Mouse (Mus musculus): ENCODE data around the gene Olfr750. TPM values are rescaled to one million over a fixed set of nuclear protein-coding genes. Genes with fewer than 3 reads are reported as not detected.

Olfr750 gene
- polyA plus RNA-seq, 1 experiment from 2014 or later: not detected

DNA sequence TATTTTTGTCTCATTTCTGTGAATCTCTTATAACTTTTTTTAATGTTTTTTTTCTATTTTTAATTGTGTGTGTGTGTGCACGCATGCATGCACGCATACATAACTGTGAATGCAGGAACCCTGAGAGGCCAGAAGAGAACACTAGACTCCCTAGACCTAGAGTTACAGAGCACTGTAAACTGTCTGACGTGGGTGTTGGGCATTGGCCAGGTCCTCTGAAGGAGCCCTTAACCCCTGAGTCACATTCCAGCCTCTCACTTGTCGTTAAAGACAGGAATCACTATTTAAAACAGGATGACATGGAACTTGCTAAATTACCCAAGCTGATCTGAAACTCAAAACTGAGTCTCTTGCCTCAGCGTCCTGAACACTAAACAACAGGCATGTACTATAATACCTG is 22.3 kb downstream of the Olfr750 start:
- H3K36me3 ChIP-seq: no peaks in the 10 kb centered on the region

GRCm38 (mm10) chr14:51050063-51050462 is 24.2 kb downstream of the Olfr750 start, which contains the start of gene Rnase11:
Gene Rnase11 (minus strand): TSS chr14:51050163.
- no peaks in the 10 kb centered on the region for H3K36me3 ChIP-seq
- no peak within 1 kb of the TSS for H3K4me3 ChIP-seq
- H3K27ac ChIP-seq: no peak within 1 kb of the TSS
- H3K4me2 ChIP-seq: no peak within 1 kb of the TSS
- 73% methylated on average over 2 of the region's 2 CpGs for WGBS
- H3K27me3 ChIP-seq: no peaks in the 10 kb centered on the region
- H3K9ac ChIP-seq: no peak within 1 kb of the TSS
- H3K9me3 ChIP-seq: no peaks in the 10 kb centered on the region
- ATAC-seq (ENCODE audit: insufficient number of reproducible peaks, low FRiP score, low TSS enrichment, low read depth): no peak
- peaks cover 3% of the 10 kb centered on the region; the same call in 1 of the 2 replicates for H3K4me1 ChIP-seq

More for the DNA sequence above, 22.3 kb downstream of the Olfr750 start:
- Histone ChIP-seq H3K9ac (no peak overlapping the region), H3K4me1 (peaks cover 3% of the 10 kb centered on the region; the same call in 1 of the 2 replicates), H3K27me3 (no peaks in the 10 kb centered on the region), H3K4me2 (no peak overlapping the region), H3K4me3 (no peak overlapping the region), H3K27ac (no peak overlapping the region), H3K9me3 (no peaks in the 10 kb centered on the region)
- ATAC-seq (ENCODE audit: insufficient number of reproducible peaks, low FRiP score, low TSS enrichment, low read depth): no peak
- 51% methylated on average over 5 of the region's 5 CpGs for WGBS

DNA sequence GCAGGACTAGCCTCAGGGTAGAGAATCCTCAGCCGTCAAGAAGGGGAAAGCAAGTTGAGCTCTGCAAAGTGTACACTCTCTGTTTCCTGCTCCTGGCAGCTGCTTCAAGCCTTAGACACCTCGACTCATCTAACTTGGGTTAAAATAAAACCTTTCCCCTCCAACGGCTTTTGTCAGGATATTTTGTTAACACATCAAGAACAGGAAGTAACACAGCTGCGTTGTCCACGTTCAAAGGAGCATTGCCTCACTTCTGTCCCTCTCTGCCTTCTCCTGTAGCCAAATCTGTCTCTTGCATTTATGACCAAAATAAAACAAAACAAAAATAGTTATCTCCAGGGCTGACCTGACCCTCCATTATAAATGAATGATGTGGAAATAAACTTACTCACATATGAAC is 26.4 kb downstream of the Olfr750 start:
- Histone ChIP-seq H3K9me3 (no peaks in the 10 kb centered on the region), H3K4me3 (no peak overlapping the region), H3K27me3 (no peaks in the 10 kb centered on the region), H3K4me1 (no peaks in the 10 kb centered on the region), H3K36me3 (no peaks in the 10 kb centered on the region), H3K27ac (no peak overlapping the region), H3K4me2 (no peak overlapping the region), H3K9ac (no peak overlapping the region)
- no peak for ATAC-seq (ENCODE audit: insufficient number of reproducible peaks, low FRiP score, low TSS enrichment, low read depth)
- WGBS: 48% methylated on average over 5 of the region's 5 CpGs

GRCm38 (mm10) chr14:51041769-51042168 is 32.5 kb downstream of the Olfr750 start, which contains the start of gene Rnase9:
Gene Rnase9 (minus strand): TSS chr14:51041869.
- no peaks in the 10 kb centered on the region for H3K36me3 ChIP-seq
- H3K4me3 ChIP-seq: no peak within 1 kb of the TSS
- no peak for ATAC-seq (ENCODE audit: insufficient number of reproducible peaks, low FRiP score, low TSS enrichment, low read depth)
- H3K27me3 ChIP-seq: no peaks in the 10 kb centered on the region
- no peak within 1 kb of the TSS for H3K4me2 ChIP-seq
- H3K4me1 ChIP-seq: no peaks in the 10 kb centered on the region
- no peak within 1 kb of the TSS for H3K27ac ChIP-seq
- no peaks in the 10 kb centered on the region for H3K9me3 ChIP-seq
- no peak within 1 kb of the TSS for H3K9ac ChIP-seq
- WGBS: 71% methylated on average over 6 of the region's 6 CpGs

GRCm38 (mm10) chr14:51036214-51036613 is 38.0 kb downstream of the Olfr750 start:
- Histone ChIP-seq H3K27ac (no peak overlapping the region), H3K36me3 (no peaks in the 10 kb centered on the region), H3K9ac (no peak overlapping the region), H3K27me3 (no peaks in the 10 kb centered on the region), H3K4me1 (no peaks in the 10 kb centered on the region), H3K4me3 (no peak overlapping the region), H3K9me3 (no peaks in the 10 kb centered on the region), H3K4me2 (no peak overlapping the region)
- no peak for ATAC-seq (ENCODE audit: insufficient number of reproducible peaks, low FRiP score, low TSS enrichment, low read depth)
- 86% methylated on average over 4 of the region's 4 CpGs for WGBS

DNA sequence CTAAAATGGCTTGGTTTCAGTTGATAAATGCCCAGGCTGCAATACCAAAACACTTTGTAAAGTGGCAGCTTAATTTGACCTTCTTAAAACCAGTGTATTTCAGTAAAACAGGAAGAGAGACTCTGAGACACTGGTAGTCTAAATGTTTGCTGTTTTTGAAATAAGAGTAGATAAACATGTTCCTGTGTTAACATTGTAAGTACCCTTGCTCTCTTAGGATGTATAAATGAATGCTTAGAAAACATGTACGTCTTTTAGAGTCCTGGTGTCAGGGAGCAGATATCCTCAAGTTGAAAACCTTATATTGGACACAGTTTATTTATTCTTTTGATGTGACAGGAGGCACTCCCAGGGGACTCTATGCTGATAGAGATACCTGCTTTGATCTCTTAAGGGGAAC is 39.0 kb downstream of the Olfr750 start:
- no peaks in the 10 kb centered on the region for H3K9me3 ChIP-seq
- no peaks in the 10 kb centered on the region for H3K4me1 ChIP-seq
- no peak overlapping the region for H3K4me2 ChIP-seq
- H3K27ac ChIP-seq: no peak overlapping the region
- no peak overlapping the region for H3K4me3 ChIP-seq
- WGBS: 29% methylated on average over 1 of the region's 1 CpGs
- no peaks in the 10 kb centered on the region for H3K27me3 ChIP-seq
- no peaks in the 10 kb centered on the region for H3K36me3 ChIP-seq
- ATAC-seq (ENCODE audit: insufficient number of reproducible peaks, low FRiP score, low TSS enrichment, low read depth): no peak
- H3K9ac ChIP-seq: no peak overlapping the region

DNA sequence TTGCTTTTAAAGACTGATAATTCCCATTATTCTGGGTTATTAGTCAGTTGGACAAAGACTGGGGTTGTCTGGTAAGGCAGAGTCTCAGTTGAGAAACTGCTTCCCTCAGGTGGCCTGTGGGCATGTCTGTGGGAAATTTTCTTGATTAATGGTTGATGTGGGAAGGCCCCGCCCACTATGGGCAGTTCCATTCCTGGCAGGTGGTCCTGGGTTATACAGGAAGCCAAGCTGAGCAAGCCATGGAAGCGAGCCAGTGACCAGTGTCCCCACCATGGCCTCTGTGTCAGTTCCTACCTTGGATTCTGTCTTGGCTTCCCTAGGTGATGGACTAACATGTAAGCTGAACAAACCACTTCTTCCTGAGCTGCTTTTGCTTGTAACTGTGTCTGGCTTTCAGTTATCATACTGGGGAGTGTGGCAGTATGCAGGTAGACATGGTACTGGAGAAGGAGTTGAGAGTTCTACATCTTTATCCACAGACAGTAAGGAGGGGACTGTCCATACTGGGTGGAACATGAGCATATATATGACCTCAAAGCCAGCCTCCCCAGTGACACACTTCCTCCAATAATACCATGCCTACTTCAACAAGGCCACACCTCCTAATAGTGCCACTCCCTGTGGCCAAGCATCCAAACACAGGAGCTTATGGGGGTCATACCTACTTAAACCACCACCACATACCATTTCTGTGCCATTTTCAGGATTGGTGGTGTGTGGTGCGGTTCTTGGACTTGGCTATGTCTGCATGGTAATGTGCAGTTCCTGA is 46.7 kb downstream of the Olfr750 start:
- Histone ChIP-seq H3K27me3 (no peaks in the 10 kb centered on the region), H3K4me3 (no peak overlapping the region), H3K9ac (no peak overlapping the region), H3K4me1 (no peaks in the 10 kb centered on the region), H3K27ac (no peak overlapping the region), H3K36me3 (no peaks in the 10 kb centered on the region), H3K4me2 (no peak overlapping the region), H3K9me3 (no peaks in the 10 kb centered on the region)
- 48% methylated on average over 3 of the region's 3 CpGs for WGBS
- ATAC-seq (ENCODE audit: insufficient number of reproducible peaks, low FRiP score, low TSS enrichment, low read depth): no peak

DNA sequence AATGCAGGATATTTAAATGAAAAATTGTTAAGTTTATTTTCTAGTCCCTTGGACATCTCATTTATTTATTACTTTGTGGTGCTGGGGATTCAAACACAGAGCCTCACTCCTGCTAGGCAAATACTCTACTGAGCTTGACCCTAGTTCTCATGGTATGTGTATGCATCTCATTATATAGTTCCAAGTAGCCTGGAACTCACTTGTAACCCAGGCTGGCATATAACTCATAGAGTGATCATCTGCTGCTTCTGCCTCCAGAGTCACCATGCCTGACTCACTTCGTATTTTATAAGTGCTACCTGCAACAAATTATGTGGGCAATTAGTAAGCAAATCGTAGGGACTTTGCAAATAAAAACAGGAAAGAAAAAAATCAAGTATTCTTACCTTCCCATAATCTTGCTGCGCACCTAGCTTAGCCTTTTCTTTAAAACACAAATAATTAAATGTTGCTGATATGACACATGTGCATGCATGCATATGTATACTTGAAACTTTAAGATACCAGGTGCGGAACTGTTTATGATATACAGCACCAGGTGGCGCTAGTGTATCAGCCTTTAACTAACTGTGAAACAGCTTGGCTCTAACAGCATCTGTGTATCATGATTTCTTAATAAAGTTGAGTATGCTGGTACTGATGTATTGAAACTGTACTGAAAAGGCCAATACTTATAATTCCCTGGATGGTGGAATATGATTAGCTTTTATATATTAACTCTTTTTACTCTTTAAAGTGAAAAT is 47.7 kb downstream of the Olfr750 start:
- ATAC-seq (ENCODE audit: insufficient number of reproducible peaks, low FRiP score, low TSS enrichment, low read depth): no peak
- Histone ChIP-seq H3K9me3 (no peaks in the 10 kb centered on the region), H3K27me3 (no peaks in the 10 kb centered on the region), H3K4me2 (no peak overlapping the region), H3K27ac (no peak overlapping the region), H3K36me3 (no peaks in the 10 kb centered on the region), H3K4me3 (no peak overlapping the region), H3K9ac (no peak overlapping the region), H3K4me1 (no peaks in the 10 kb centered on the region)
- 27% methylated on average over 5 of the region's 5 CpGs for WGBS

DNA sequence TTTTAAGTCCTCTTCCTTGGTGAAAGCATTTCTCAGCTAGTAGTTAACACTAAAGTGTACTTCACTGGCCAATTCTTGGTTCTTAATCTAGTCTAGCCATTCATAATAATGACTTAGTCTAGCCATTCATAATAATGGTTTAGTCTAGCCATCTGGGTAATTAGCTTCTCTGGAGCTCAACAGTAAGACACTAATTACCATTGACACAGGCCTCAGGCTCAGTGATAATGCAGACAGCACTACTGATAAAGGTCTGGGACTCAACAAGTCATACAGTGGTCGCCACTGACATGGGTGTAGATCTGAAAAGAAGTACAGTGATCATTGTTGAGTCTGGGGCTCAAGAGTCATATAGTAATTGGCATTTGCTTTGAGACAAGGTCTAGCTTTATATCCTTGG is 49.4 kb downstream of the Olfr750 start:
- no peak overlapping the region for H3K9ac ChIP-seq
- no peak overlapping the region for H3K27ac ChIP-seq
- H3K4me1 ChIP-seq: no peaks in the 10 kb centered on the region
- no peak overlapping the region for H3K4me3 ChIP-seq
- no peak for ATAC-seq (ENCODE audit: insufficient number of reproducible peaks, low FRiP score, low TSS enrichment, low read depth)
- no peaks in the 10 kb centered on the region for H3K27me3 ChIP-seq
- H3K4me2 ChIP-seq: no peak overlapping the region
- no peaks in the 10 kb centered on the region for H3K36me3 ChIP-seq
- H3K9me3 ChIP-seq: no peaks in the 10 kb centered on the region
- 89% methylated on average over 1 of the region's 1 CpGs for whole genome bisulfite sequencing

GRCm38 (mm10) chr14:51023457-51023856 is 50.8 kb downstream of the Olfr750 start:
- no peaks in the 10 kb centered on the region for H3K9me3 ChIP-seq
- no peak overlapping the region for H3K4me3 ChIP-seq
- no peak overlapping the region for H3K27ac ChIP-seq
- H3K4me2 ChIP-seq: no peak overlapping the region
- no peak for ATAC-seq (ENCODE audit: insufficient number of reproducible peaks, low FRiP score, low TSS enrichment, low read depth)
- no peak overlapping the region for H3K9ac ChIP-seq
- WGBS: 72% methylated on average over 4 of the region's 4 CpGs
- no peaks in the 10 kb centered on the region for H3K4me1 ChIP-seq
- no peaks in the 10 kb centered on the region for H3K36me3 ChIP-seq
- no peaks in the 10 kb centered on the region for H3K27me3 ChIP-seq

DNA sequence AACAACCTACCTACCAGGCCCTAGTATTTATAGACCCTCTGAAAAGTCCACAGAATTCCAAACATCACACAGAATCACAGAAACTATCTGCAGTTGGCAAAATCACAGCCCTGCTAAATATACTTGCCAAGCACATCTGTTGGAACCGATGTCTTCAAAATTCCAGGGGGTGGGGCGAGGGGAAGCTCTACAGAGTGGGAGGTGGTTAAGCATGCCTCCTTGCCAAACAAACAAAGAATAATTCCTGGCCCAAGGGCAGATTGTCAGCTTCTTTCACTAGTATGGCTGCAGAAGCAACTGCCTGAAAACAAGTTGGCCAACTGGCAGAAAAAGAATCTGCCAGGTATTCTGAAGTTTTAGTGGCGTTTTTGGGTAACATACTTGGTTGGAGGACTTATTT is 57.0 kb downstream of the Olfr750 start:
- Histone ChIP-seq H3K4me3 (no peak overlapping the region), H3K27me3 (no peaks in the 10 kb centered on the region), H3K4me1 (no peaks in the 10 kb centered on the region), H3K9me3 (no peaks in the 10 kb centered on the region), H3K27ac (no peak overlapping the region), H3K9ac (no peak overlapping the region), H3K4me2 (no peak overlapping the region), H3K36me3 (no peaks in the 10 kb centered on the region)
- ATAC-seq (ENCODE audit: insufficient number of reproducible peaks, low FRiP score, low TSS enrichment, low read depth): no peak
- 47% methylated on average over 3 of the region's 3 CpGs for WGBS
